Mouse (Mus musculus): ENCODE data around the gene Bid.
"Not testable (repeated sequence)": the region's sequence is repeated elsewhere in the genome, so short reads cannot be mapped to it uniquely, and the experiment has no call there.

Gene Bid

DNA sequence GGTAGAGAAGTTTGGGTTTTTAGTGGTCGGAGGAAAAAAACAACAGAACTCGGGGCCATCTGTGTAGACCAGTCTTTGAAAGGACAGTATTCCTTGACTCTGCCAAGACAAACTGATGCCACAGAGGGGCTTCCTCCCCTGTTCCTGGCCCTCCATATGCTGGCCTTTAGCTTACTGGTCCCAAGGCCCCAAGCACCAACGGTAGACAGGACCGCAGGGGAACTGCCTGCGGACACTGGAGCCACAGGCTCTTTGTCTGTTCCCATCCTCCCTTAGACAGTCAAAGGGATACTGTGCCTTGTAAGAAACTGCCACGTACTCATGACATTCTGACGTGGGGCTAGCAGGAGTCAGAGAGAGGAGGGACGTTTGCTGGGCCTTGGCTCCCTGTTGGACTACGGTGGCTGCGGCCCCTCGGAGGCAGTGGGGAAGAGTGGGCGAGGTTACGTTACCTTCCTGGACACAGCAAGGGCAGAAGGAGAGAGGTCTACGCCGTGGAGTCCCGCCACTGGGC, 20.5 kb upstream of the Bid start:
- no peak for DNase-seq (ENCODE audit: extremely low read depth, low read depth, low spot score)

DNA sequence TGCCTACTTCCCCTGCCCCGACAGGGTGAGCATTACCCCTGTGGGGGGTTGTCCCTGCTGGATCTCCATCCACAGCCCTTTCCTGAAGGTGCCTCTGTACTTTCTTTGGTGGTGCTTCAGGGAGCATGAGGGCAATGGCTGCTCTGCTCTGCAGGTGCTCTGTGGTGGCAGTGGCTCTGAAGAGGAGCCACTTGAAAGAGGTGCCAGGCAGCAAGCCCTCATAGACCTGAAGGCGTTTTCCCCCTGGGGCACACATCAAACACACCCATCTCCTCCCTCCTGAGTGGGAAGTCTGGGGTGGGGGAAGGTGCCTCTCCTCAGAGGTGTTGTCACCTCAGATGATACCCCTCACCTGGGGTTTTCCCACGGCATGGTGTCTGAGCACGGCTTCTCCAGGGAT, 17.5 kb upstream of the Bid start:
- no peak for DNase-seq (ENCODE audit: extremely low read depth, low read depth, low spot score)

DNA sequence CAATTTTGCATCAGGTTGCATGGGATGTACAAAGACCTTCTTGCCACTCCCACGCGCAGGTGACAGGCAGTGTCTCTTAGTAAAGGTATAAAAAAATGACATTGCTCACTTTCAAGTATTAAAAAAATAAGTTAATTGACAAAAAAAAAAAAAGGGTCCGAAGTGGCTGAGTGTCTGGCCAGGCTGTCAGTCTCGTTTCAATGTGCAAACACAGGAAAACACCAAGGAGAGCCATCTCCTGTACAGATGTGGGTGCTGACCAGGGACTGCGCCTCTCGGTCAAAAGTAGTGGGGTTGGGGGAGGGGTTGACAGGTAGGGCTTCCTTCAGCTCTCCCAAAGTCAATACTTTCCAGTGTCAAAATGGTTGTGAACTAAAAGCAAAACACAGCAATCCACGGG, 17.0 kb upstream of the Bid start:
- no peak for DNase-seq (ENCODE audit: extremely low read depth, low read depth, low spot score)

DNA sequence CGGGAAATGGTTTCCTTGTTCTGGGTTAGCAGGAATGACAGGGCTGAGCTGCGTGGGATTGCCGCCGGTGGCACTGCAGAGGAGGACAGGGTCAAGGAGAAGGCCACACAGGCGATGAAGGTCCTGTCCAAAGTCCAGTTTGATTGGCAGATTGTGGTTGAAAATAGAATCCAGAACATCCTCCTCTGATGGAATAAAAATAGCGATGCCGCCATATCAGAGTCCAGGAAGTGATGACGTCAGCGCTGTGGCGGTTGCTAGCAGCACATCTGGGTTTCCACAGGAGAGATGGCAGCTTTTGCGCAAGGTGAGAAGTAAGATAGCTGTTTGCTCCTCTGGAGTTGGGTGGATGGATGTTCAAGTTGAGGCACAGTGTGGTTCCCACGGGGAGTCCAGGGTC, 15.9 kb upstream of the Bid start:
- DNase-seq (ENCODE audit: extremely low read depth, low read depth, low spot score), result no peak

DNA sequence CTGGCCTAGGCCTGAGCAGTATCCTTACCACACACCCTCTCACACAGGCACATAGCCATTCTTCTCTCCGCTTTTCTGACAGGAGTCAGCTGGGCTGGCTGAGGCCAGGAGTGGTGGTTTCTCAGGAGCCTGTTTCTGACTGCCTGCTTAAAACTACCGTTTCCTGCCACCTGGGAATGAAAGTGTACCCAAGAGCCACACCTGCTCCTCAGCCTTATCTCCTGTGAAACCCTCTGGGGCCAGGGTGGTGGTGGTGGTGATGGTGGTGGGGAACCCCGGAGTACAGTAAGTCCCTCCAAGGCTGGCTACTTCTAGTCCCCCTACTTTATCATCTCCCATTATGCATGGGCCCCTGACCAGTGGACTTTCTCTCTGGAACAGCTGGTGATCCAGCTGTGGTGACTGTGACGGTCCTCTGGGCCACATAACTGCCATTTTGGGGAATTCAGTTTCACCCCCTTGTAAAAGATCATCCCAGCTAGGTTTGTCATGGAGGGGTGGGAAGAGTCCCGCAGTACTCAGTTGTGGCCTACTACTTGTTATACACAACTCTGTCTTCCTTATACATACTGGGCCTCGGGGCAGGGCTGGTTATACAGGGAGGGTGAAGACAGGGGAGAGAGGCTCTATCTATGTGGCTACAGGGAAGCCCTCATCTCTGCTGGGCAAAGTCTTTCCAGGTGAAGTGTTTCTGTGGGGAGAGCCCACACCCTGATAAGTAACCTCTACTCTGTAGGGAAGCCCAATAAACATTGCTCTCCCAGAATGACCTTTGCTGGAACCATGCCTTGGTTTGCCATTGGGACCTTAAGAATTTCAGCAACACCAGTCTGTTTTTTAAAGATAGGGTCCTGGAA, 14.0 kb upstream of the Bid start:
- no peak for DNase-seq (ENCODE audit: extremely low read depth, low read depth, low spot score)

DNA sequence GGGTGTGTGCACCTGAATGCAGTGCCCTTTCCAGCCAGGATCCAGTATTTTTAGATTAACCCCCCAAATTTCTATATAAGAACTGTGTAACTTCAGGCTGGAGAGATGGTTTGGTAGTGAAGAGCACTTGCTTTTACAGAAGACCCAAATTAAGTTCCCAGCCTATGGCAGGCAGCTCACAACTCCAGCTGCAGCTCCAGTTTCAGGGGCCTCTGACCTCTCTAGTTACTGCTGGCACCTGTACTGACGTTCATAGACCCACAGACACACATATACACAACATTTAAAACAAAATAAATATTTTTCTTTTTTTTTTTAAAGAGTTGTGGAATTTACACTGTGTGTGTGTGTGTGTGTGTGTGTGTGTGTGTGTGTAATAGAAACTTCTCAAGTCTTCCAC, 12.8 kb upstream of the Bid start:
- no peak for DNase-seq (ENCODE audit: extremely low read depth, low read depth, low spot score)

DNA sequence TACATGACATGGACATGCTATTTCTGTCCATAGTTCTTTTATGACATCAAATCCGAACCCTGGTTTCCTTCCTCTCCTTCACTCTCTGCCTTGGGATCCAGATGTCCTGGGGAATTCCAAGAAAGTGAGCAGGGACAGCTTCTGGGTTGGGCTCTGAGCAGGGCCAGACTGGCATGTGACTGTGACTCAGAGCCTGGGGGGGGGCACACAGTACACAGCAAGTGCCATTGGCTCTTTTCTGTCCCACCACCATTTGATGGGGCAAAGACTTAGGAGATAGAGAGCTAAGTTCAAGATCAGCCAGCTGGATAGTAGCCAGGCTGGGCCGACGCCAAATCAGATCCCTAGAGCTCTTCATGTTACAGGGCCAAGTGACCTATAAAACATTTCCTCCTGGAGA, 11.1 kb upstream of the Bid start:
- peak; percentile 47 for DNase-seq (ENCODE audit: extremely low read depth, low read depth, low spot score)

DNA sequence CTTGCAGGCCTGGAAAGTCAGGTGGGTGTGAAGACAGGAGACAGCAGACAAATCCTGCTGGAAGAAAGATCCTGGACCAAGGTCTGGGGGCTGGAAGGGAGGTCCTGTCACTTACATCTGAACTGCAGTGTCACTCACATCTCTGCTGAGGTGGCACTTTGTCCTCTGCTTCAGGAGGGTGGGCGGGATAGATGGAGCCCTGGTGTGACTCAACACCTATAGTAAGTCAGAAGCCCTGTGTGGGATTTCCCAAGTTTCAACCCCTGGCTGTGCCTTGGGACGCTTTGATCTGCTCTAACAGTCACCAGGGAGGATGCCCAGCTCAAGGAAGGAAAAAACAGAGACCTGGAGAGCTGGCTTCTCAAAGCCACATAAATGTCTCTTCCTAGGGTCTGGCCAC, 10.2 kb upstream of the Bid start:
- DNase-seq (ENCODE audit: extremely low read depth, low read depth, low spot score), result no peak

DNA sequence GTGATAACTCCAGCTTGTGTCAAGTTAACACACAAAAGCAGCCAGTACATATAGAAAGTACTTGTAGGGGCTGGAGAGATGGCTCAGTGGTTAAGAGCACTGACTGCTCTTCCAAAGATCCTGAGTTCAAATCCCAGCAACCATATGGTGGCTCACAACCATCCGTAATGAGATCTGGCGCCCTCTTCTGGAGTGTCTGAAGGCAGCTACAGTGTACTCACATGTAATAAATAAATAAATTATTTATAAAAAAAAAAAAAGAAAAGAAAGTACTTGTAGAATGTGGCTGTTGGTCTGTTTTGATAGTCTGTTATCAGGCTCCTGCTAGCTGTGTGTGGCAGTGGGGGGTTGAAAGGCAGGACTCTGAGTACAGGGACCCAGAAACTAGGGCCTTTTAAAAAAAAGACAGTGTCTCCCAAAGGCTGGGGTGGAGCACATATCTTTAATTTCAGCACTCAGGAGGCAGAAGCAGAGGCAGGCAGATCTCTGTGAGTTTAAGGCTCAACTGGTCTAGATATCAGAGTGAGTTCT, 8.2 kb upstream of the Bid start:
- DNase-seq (ENCODE audit: extremely low read depth, low read depth, low spot score), result not testable (repeated sequence)

DNA sequence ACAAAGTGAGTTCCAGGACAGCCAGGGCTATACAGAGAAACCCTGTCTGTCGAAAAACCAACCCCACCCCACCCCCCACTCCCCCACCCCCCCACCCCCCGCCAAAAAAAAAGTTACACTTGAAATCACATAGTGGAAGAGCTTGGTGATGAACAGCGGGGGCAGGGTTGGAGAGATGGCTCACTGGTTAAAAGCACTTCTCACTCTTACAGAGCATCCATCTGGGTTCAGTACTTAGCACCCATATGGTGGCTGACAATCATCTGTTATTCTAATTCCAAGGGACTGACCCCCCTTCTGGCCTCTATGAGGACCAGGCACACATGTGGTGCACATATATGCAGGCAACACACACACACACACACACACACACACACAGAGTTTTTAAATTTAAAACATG, 1.3 kb upstream of the Bid start:
- no peak for DNase-seq (ENCODE audit: extremely low read depth, low read depth, low spot score)

DNA sequence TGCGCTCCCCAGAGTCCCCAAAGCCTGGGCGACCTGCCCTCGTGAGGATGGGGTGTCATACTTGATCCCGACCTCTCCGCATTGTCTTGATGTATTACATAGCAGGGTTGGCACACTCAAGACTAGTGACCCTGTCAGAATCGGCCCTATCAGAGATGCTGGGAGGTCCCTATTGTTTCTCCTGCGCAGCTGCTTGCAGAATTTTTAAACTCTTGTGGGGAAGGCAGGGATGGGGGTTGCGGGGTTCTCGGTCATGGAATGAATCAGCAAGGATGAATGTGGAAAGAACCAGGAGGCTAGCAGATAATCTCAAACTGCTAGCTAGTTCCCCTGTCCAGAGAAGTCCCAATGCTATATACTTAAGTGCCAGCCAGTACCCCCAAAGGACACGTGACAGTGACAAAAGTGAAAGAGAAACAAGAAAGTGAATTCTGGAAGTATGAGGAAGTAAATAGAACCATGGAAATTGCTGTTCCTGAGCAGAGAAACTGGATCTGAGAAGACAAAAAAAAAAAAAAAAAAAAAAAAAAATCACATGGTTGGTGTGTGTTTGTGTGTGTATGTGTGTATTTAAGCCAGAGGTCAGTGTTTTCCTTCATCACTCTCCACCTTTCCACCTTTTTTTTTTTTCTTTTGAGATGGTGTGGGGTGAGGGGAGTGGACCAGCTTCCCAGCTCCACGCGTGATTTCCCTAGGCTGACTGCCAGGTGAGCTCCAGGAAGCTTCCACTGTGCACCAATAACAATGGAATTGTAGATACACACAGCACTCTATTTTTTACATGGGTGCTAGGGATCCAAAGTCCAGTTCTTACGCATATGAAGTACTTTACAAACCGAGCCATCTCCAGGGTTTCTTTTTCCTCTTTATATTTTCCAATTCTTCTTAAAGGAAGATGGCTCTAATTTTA, 574 bp upstream of the Bid start:
- not testable (repeated sequence) for DNase-seq (ENCODE audit: extremely low read depth, low read depth, low spot score)

DNA sequence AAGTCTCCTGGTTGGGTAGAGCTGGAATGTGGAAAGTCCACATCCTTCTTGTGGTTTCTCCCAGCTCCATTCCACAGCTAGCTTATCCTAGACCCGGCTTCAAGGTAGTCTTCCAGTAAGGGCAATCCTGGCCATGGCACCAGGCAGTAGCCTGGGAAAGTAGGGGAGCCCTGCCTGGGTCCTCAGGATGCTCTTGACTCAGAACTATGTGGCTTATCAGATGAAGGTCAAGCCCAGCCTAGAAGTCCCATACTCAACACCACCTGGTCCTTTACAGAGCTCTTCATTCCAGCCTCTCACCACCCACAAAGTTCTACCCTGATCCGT, 1.0 kb downstream of the Bid start:
- no peak for DNase-seq (ENCODE audit: extremely low read depth, low read depth, low spot score)

DNA sequence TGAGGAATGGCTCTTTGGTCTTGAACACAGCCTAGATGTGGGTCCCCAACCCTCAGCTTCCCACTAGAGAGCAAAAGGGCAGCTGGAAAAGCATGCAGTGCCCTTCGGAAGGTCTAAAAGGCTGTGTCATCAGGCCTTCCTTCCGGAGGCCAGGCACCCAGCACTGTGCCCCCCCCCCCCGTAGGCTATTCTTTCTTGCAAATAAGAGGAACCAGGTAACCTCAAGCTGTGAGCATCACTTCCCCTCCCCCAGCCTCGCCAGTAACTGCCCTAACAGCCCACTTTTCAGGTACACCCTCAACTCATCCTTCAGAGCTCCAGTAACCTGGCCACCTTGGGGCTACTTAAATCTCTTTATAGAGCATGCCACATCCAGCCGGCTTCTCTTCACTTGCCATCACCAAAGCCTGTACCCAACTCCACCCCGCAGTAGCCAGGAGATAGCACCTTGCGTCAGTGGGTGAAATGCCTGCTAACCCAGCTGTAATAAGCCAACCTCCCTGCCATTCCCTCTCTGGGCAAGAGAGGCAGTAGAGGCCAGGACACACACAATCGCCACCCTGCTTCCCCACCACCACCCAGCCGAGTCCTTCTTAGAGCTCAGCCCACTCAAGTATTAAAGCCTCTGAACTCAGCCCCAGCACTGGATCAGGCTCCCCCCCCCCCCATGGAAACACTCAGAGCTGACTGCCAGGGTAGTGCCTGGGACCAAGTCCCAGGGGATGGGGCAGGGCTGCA, 1.6 kb downstream of the Bid start:
- no peak for DNase-seq (ENCODE audit: extremely low read depth, low read depth, low spot score)

DNA sequence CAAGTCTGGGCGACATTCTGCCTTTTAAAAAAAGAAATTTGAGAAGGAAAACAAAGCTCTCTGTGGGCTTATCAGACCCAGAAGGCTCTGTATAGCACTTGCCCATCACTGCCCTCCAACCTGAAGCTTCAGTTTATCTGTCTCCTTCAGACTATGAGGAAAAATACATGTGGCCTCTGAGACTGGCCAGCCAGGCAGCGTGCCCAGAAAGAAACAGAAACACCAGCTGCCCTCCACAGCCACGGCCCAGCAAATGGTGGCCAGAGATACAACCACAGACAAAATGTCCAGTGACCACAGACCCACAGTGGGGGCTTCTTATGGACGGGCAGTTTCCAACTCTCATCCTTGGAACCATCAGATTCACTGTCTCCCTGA, 2.1 kb downstream of the Bid start:
- no peak for DNase-seq (ENCODE audit: extremely low read depth, low read depth, low spot score)

DNA sequence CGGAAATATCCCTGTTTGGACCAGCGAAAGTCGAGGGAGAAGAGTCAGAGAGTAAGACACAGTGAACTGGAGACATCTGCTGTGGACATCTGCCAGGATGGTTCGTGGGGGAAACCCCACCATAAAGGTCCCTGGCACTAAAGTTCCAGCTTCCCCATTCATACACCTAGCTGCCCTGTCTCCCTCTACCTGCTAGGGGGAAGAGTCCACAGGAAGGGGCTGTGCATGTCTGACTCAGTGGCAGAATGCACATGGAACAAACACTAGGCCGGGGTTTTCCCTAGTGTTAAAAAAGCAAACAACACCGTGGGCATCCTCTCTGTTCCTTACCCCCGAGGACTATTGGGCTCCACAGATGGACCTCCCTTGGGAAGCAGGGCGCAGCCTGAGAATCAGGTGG, 2.9 kb downstream of the Bid start:
- no peak for DNase-seq (ENCODE audit: extremely low read depth, low read depth, low spot score)

DNA sequence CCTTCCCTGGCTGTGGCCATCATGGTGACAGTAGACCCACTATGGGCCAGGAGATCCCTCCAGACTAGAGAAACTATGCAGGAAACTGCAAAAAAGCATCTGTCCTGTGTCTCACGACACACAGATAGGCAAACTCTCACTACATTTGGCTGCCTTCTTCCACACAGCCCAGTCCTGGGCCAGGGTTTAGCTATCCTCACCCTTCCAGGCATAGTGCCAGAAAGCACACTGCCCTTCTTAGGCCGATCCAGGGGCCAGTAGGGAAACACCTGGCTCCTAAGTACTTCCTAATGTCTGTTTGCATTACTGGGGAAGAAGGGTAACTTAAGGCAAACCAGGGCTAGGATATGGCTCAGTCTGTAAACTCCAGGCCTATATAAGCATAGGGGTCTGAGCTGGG, 3.7 kb downstream of the Bid start:
- DNase-seq (ENCODE audit: extremely low read depth, low read depth, low spot score), result no peak

DNA sequence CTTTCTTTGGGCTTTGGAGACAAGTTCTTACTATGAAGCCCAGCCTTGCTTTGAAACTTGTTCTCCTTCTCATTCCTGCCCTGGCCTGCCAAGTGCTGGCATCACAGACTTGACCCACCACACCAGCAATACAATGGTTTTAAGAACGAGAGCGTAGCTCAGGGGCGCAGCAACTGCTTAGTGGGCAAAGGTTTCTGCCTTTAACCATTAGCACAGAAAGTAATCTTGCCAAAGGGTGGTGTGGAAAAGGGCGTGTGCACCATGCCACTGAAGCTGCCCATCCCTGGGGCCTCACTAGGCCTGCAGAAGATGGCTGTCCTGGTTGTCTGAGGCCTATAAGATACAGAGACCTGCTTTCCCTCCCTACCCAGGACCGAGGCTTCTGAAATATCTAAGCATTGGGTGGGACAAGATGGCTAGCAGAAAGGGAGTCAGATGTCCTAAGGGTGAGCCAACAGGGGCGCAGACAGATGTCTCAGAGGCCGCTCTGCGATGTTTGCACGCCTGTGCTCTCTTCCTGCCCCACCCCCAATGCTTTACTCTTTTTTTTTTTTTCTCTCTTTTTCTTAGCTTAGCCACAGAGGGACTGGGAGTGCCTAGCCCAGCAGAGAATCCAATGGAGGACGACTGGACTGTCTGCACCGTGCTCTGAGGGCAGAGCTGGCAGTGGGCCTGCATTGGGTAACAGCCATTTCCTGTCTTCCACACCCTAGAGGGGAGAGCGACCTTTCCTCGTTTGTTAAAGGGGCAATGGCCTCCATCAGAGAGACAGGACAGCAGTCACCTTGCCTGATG, 5.2 kb downstream of the Bid start:
- no peak for DNase-seq (ENCODE audit: extremely low read depth, low read depth, low spot score)

DNA sequence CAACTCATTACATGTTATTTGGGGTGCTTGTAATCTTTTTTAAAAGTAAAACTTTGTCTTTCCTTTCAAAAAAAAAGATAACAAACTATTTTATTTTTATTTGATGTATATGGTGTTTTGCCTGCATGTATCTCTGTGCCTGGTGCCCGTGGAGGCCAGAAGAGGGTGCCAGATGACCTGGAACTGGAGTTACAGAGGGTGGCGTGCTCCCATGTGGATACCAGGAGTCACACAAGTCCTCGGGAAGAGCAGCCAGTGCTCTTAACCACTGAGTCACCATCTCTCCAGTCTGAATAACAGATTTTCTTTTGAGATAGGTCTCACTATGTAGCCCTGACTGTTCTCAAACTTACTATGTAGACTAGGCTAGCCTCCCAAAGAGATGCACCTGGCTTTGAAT, 7.2 kb downstream of the Bid start:
- no peak for DNase-seq (ENCODE audit: extremely low read depth, low read depth, low spot score)

DNA sequence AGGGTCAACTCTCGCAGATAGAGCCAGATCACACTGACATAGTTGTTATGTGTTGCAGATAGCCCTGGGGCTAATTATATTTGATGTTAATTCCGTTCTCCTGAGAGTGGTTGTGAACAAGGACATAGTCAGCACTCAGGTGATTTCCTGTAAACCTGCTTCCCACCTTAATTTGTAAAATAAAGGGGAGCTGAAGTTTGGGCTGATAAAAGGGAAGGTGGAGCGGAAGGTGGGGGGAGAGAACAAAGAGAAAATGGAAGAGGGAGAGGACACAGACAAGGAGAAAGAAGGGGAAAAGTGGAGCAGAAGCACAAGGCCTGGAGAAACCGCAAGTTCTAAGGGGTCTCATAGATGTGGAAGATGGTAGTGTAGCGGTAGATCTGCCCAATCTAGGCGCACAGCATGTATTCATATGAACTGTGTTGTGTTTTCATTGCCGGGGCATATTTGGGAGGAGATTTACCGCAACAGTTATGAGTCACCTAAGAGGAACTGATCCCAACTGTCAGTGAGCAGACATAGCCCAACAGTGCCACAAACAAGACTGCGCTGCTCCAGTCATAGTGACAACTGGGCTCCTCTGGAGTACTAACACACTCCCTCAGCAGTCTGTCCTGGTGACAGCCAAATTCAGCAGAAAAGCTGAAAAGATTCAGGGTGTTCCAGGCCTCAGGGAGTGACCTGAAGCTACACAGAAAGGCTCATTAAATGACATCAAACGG, 8.6 kb downstream of the Bid start:
- not testable (repeated sequence) for DNase-seq (ENCODE audit: extremely low read depth, low read depth, low spot score)

DNA sequence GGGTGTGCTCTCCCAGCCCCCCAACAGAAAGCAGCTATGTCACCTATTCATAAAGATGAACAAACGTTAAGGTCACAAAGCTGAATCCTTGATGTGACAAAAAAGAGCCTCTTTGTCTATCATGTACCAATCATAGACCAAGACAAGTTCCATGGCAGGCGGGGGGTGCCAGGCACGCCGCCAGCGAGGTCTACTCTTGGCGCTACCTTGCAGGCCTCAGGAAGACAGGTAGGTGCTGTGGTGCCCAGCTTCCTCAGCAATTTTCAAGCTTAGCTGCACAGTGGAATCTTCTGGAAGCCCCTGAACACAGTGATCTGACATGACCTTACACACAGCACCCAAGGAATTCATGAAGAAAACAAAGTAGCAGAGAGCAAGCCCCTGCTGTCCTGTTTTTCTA, 10.1 kb downstream of the Bid start:
- DNase-seq (ENCODE audit: extremely low read depth, low read depth, low spot score), result no peak
